Mouse (Mus musculus) embryonic facial prominence, embryonic 12.5 days (tissue): ENCODE measurements around the gene Galntl6. TPM values are rescaled to one million over a fixed set of nuclear protein-coding genes. Genes with fewer than 3 reads are reported as not detected.

Experiments used
- ATAC-seq: fragments of 200-750 bp; cut with Nextera tagmentation; 2 replicates; pipeline ENCODE4 v1.8.0; 2017; ENCODE audit not compliant: insufficient number of reproducible peaks, insufficient read depth, low FRiP score, low TSS enrichment
- H3K27ac ChIP-seq: fragments of 300-500 bp; sonication (generic); 2 replicates; pipeline ENCODE4 v1.5.1; 2016; ENCODE audit warnings: mild to moderate bottlenecking
- H3K27me3 ChIP-seq: fragments of 300-500 bp; sonication (generic); 2 replicates; pipeline ENCODE4 v1.6.1; 2016; ENCODE audit warnings: mild to moderate bottlenecking, moderate library complexity
- H3K36me3 ChIP-seq: fragments of 300-500 bp; sonication (generic); 2 replicates; pipeline ENCODE4 v1.6.1; 2016; ENCODE audit warnings: mild to moderate bottlenecking
- H3K4me1 ChIP-seq: fragments of 300-500 bp; sonication (generic); 2 replicates; pipeline ENCODE4 v1.6.1; 2016
- H3K4me2 ChIP-seq: fragments of 300-500 bp; sonication (generic); replicated peaks from 2 replicates; pipeline ENCODE4 v1.6.1; 2016; ENCODE audit warnings: mild to moderate bottlenecking, moderate library complexity
- H3K4me3 ChIP-seq: fragments of 300-500 bp; sonication (generic); 2 replicates; pipeline ENCODE4 v1.5.1; 2016; ENCODE audit warnings: mild to moderate bottlenecking
- H3K9ac ChIP-seq: fragments of 300-500 bp; sonication (generic); 2 replicates; pipeline ENCODE4 v1.6.1; 2016; ENCODE audit warnings: mild to moderate bottlenecking, moderate library complexity
- H3K9me3 ChIP-seq: fragments of 300-500 bp; sonication (generic); 2 replicates; pipeline ENCODE4 v1.6.1; 2016; ENCODE audit warnings: mild to moderate bottlenecking, moderate library complexity
- WGBS: fragments of 180-500 bp; shearing (Covaris S2); methylation state at CpG from one replicate; pipeline ENCODE4 v1.1.7; 2016; 5-methylcytosine and 5-hydroxymethylcytosine counted together
- polyA plus RNA-seq: library from polyadenylated mRNA; unstranded; fragments of >200 nt; fragmentation: Nextera tagmentation; extraction: Ambion mirVana; gene quantifications from 2 replicates; pipeline ENCODE4 v1.2.1, GENCODE M21; 2016

The Galntl6 gene
- polyA plus RNA-seq: 2.0 and 3.0 TPM in 2 replicates

GRCm38 (mm10) chr8:58912196-58912839, at the start of gene Galntl6:
Gene Galntl6, minus strand, starts transcription at chr8:58912640.
- Histone ChIP-seq H3K36me3 (no peaks in the 10 kb centered on the region), H3K9ac (peak within 1 kb of the TSS; percentile 58), H3K4me2 (peak within 1 kb of the TSS; percentile 98), H3K27ac (no peak within 1 kb of the TSS), H3K27me3 (peaks cover 15% of the 10 kb centered on the region), H3K4me3 (peak within 1 kb of the TSS; percentile 61), H3K4me1 (peaks cover 3% of the 10 kb centered on the region; the same call in 1 of the 2 replicates), H3K9me3 (no peaks in the 10 kb centered on the region)
- under 1% methylated on average over 37 of the region's 37 CpGs for WGBS
- peak; percentile 42; the same call in 1 of the 2 replicates for ATAC-seq

DNA sequence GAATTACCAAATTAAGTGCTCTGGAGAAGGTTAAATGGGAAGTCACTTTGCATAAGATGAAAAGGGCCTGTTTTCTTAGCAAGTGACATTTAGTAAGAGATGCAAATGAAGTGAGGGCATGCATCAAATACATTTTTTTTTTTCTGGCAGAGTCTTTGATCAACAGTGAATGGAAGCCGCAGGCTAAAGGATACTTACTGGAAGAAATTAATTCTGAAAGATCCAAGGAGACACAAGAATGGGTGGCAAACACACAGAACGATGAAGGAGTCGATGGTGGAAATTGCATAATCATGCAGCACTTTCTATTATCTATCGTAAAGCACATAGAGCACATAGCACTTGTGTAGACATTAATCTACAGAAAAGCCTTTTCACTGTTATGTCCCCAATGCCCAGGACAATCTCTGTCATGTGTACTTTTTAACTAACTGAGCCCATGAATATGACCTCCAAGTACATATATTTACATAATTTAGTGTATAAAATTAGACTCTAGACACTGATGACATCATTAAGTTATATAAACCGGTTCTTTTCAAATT, 44.8 kb upstream of the Galntl6 start:
- no peak for ATAC-seq
- no peaks in the 10 kb centered on the region for H3K27me3 ChIP-seq

DNA sequence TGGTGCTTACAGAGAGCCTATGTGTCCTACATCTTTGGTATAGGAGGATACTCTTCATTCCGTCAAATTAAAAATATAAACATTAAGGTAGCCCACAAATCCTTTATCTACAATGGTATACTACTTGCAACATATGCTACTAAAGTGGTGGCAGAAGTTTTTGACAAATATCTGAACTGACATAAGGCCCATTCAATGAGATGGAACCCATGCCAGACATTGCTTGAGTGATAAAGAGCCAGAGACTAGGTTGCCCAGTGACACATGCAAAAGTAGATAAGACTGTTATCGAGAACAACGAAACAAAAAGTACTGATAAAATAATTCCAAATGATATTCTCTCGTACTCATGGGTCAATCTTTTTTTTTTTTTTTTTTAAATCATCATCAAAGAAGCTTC, 31.3 kb upstream of the Galntl6 start:
- no peaks in the 10 kb centered on the region for H3K27me3 ChIP-seq
- no peak overlapping the region for H3K4me3 ChIP-seq
- no peak for ATAC-seq
- no peaks in the 10 kb centered on the region for H3K4me1 ChIP-seq
- no peak overlapping the region for H3K9ac ChIP-seq
- no peak overlapping the region for H3K4me2 ChIP-seq
- no peaks in the 10 kb centered on the region for H3K36me3 ChIP-seq
- no peaks in the 10 kb centered on the region for H3K9me3 ChIP-seq
- WGBS: 86% methylated on average over 4 of the region's 4 CpGs
- no peak overlapping the region for H3K27ac ChIP-seq

More for the DNA sequence above, 44.8 kb upstream of the Galntl6 start:
- Histone ChIP-seq H3K4me1 (no peaks in the 10 kb centered on the region), H3K27ac (no peak overlapping the region), H3K4me2 (no peak overlapping the region), H3K4me3 (no peak overlapping the region), H3K9ac (no peak overlapping the region), H3K36me3 (no peaks in the 10 kb centered on the region), H3K9me3 (no peaks in the 10 kb centered on the region)
- WGBS: 84% methylated on average over 5 of the region's 5 CpGs

GRCm38 (mm10) chr8:58931066-58931465, 18.6 kb upstream of the Galntl6 start:
- WGBS: 80% methylated on average over 1 of the region's 1 CpGs
- ATAC-seq: no peak
- Histone ChIP-seq H3K27ac (no peak overlapping the region), H3K27me3 (no peaks in the 10 kb centered on the region), H3K4me1 (no peaks in the 10 kb centered on the region), H3K4me3 (no peak overlapping the region), H3K4me2 (no peak overlapping the region), H3K9ac (no peak overlapping the region), H3K36me3 (no peaks in the 10 kb centered on the region), H3K9me3 (no peaks in the 10 kb centered on the region)

- Histone ChIP-seq H3K27ac (no peak overlapping the region), H3K9me3 (no peaks in the 10 kb centered on the region), H3K4me3 (no peak overlapping the region), H3K4me2 (no peak overlapping the region), H3K4me1 (peaks cover 3% of the 10 kb centered on the region; the same call in 1 of the 2 replicates), H3K36me3 (no peaks in the 10 kb centered on the region), H3K9ac (no peak overlapping the region), H3K27me3 (peaks cover 15% of the 10 kb centered on the region)
- WGBS: 48% methylated on average over 2 of the region's 2 CpGs
- no peak for ATAC-seq
Observed at GRCm38 (mm10) chr8:58915142-58915541, 2.7 kb upstream of the Galntl6 start.

DNA sequence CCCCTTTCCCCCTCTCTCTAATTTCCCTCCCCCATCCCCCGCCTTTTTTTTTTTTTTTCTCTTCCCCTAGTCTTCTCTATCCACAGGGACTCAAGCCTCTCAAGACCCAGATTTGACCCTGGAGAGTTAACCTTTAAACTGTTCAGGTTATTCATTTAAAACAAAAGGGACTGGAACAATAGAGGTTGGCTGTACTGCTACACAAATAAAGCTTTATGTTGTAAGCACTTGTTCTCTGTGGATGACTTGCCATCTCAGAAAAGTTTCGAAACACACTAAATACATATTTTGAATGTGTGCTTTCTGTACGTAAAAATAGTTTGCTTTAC, 1.2 kb upstream of the Galntl6 start:
- H3K9ac ChIP-seq: no peak overlapping the region
- no peaks in the 10 kb centered on the region for H3K36me3 ChIP-seq
- WGBS: 65% methylated on average over 3 of the region's 3 CpGs
- ATAC-seq: no peak
- H3K27ac ChIP-seq: no peak overlapping the region
- H3K9me3 ChIP-seq: no peaks in the 10 kb centered on the region
- H3K4me1 ChIP-seq: peaks cover 3% of the 10 kb centered on the region; the same call in 1 of the 2 replicates
- H3K4me3 ChIP-seq: no peak overlapping the region
- peaks cover 15% of the 10 kb centered on the region for H3K27me3 ChIP-seq
- H3K4me2 ChIP-seq: no peak overlapping the region; the same call in 1 of the 2 replicates

DNA sequence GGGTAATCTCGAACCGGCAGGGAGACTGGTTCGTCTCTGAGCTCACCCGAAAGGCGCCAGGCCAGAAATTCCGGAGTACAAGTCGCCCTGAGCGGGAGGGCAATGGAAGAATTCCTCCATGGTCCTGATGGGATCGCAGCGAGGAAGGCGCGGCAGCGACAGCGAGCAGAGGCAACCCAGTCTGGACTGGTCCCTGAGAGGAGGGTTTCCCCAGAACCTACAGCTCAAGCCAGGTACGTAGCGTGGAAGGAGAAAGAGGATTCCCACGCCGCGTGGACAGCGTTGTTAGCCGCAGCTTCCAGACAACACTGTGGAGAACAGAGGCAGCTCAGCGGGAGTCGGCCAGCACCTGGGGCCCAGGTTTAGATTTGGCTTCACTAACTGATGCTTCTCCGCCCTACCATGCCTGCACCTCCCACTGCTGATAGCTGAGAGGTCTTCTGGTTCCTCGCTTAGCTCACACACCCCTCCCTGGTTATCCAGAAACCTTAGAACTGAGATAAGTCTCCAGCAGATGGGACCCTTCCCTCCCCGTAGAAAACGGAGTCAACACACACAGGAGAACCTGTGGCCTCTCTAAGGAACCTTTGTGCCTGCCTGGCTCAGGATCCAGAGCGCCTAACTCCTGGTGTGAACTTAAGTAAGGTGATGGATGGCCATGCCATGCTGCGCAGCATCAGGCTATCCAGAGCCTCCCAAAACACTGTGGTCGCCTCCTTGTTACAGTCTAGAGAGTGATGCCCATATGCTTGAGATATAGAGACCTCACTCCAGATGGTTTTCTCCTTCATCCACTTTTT, 600 bp upstream of the Galntl6 start:
- Histone ChIP-seq H3K36me3 (no peaks in the 10 kb centered on the region), H3K9me3 (no peaks in the 10 kb centered on the region), H3K4me2 (peak overlapping the region; percentile 98), H3K4me1 (peaks cover 3% of the 10 kb centered on the region; the same call in 1 of the 2 replicates), H3K27ac (no peak overlapping the region), H3K4me3 (peak overlapping the region; percentile 61), H3K27me3 (peaks cover 15% of the 10 kb centered on the region), H3K9ac (peak overlapping the region; percentile 58)
- WGBS: 2% methylated on average over 30 of the region's 30 CpGs
- peak; percentile 80 for ATAC-seq

DNA sequence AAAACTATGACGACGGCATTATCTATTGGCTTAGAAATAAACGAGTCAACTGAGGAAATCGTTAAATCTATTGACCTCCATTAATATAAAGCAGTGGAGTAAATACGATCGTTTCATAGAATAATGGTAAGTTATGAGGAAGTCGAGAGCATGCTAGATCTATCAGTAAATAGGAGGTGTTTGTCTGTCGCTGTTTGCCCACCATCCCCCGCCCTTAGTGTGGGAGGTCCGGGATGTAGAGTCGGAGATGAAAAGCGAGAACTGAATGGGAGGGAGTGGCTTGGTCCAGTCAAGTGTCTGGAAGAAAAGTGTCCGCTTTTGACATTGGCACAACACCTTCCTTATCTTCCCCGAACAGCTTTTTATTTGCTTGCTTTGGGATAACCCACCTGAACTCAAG, 763 bp downstream of the Galntl6 start, which contains the start of gene BC030500:
BC030500 (plus strand) TSS at position 79 of the 400 bp plus-strand sequence.
- H3K27ac ChIP-seq: no peak within 1 kb of the TSS
- peaks cover 15% of the 10 kb centered on the region for H3K27me3 ChIP-seq
- peak within 1 kb of the TSS; percentile 61 for H3K4me3 ChIP-seq
- peak within 1 kb of the TSS; percentile 98 for H3K4me2 ChIP-seq
- peak within 1 kb of the TSS; percentile 58 for H3K9ac ChIP-seq
- no peaks in the 10 kb centered on the region for H3K9me3 ChIP-seq
- 9% methylated on average over 14 of the region's 14 CpGs for WGBS
- H3K4me1 ChIP-seq: peaks cover 3% of the 10 kb centered on the region; the same call in 1 of the 2 replicates
- ATAC-seq: no peak
- H3K36me3 ChIP-seq: no peaks in the 10 kb centered on the region

DNA sequence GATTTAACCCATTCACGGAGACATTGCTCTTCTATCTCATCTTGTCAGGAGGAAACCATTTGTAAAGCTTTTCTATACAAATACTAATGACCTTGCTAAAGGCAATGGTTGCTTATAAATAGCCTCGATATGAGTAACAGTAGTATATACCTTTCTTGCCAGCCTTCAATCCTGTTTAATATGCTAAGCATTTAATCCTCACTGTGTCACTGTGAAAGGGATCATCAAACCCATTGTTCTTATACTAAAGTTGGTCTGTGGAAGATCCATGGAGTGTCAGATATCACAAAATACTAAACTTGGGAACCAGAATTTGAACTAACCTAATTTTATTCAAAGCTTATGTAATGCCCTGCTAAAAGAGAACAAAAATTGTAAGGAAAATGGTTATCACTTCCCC, 8.0 kb downstream of the Galntl6 start:
- H3K9me3 ChIP-seq: no peaks in the 10 kb centered on the region
- no peaks in the 10 kb centered on the region for H3K4me1 ChIP-seq
- no peak overlapping the region for H3K9ac ChIP-seq
- no peak for ATAC-seq
- H3K36me3 ChIP-seq: no peaks in the 10 kb centered on the region
- H3K27ac ChIP-seq: no peak overlapping the region
- 32% methylated on average over 2 of the region's 2 CpGs for WGBS
- no peak overlapping the region for H3K4me2 ChIP-seq
- H3K4me3 ChIP-seq: no peak overlapping the region
- H3K27me3 ChIP-seq: no peaks in the 10 kb centered on the region

DNA sequence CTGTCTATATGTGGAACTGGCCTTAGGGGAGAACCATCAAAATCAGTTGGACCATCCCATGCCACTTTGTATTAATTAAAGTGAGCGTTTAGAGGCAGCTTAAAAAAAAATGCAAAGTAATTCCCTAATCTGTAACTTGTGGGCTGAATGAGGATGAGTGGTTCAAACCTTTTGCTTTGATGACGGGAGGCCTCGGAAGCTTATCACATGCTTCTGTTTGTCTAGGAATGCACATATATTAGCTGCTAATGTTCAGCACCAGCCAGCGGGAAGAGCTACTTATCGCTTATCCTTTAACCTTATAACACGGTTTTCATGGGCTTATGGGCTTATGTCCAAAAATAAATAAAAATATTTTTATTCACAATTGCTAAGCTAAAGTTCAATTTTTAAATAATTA, 16.5 kb downstream of the Galntl6 start:
- 80% methylated on average over 6 of the region's 6 CpGs for WGBS
- no peak overlapping the region for H3K9ac ChIP-seq
- no peak overlapping the region for H3K4me2 ChIP-seq
- H3K36me3 ChIP-seq: no peaks in the 10 kb centered on the region
- no peaks in the 10 kb centered on the region for H3K27me3 ChIP-seq
- no peak overlapping the region for H3K27ac ChIP-seq
- H3K9me3 ChIP-seq: no peaks in the 10 kb centered on the region
- H3K4me1 ChIP-seq: no peaks in the 10 kb centered on the region
- no peak overlapping the region for H3K4me3 ChIP-seq
- ATAC-seq: no peak

- H3K27me3 ChIP-seq: no peaks in the 10 kb centered on the region
- WGBS: 95% methylated on average over 3 of the region's 3 CpGs
- H3K27ac ChIP-seq: no peak overlapping the region
- H3K36me3 ChIP-seq: no peaks in the 10 kb centered on the region
- H3K9ac ChIP-seq: no peak overlapping the region
- H3K4me2 ChIP-seq: no peak overlapping the region
- no peaks in the 10 kb centered on the region for H3K9me3 ChIP-seq
- no peak overlapping the region for H3K4me3 ChIP-seq
- no peaks in the 10 kb centered on the region for H3K4me1 ChIP-seq
- ATAC-seq: no peak
Observed at GRCm38 (mm10) chr8:58890591-58890990, 21.8 kb downstream of the Galntl6 start.

GRCm38 (mm10) chr8:58886405-58886804, 26.0 kb downstream of the Galntl6 start:
- Histone ChIP-seq H3K4me2 (no peak overlapping the region), H3K4me3 (no peak overlapping the region), H3K4me1 (no peaks in the 10 kb centered on the region), H3K27me3 (no peaks in the 10 kb centered on the region), H3K9me3 (no peaks in the 10 kb centered on the region), H3K27ac (no peak overlapping the region), H3K9ac (no peak overlapping the region), H3K36me3 (no peaks in the 10 kb centered on the region)
- ATAC-seq: no peak
- 11% methylated on average over 1 of the region's 1 CpGs for WGBS
